Mouse (Mus musculus) neutrophil, adult 65 days (primary cell): ENCODE results near the gene Mrps22. TPM values are rescaled to one million over a fixed set of nuclear protein-coding genes. Genes with fewer than 3 reads are reported as not detected.

ENCODE experiments used
- total RNA-seq: library from RNA; stranded (reverse); gene quantifications from 2 replicates; pipeline ENCODE4 v1.2.4, GENCODE M21; 2023

Mrps22 gene
- total RNA-seq: 8.3 and 9.0 TPM in 2 replicates

GRCm38 (mm10) chr9:98601156-98601836, at the start of gene Mrps22:
Gene Mrps22, minus strand, starts transcription at chr9:98601660.

GRCm38 (mm10) chr9:98563137-98564126, 38.0 kb downstream of the Mrps22 start, which contains the start of gene Copb2:
Gene Copb2, plus strand, starts transcription at chr9:98563721.

Other genes with a start within 250 kb of the Mrps22 start
- gene Rbp1, start 178.7 kb downstream of the Mrps22 start, total RNA-seq: 0.16 TPM in 1 of 2 replicates, not detected in the other
- not detected in 2 replicates for gene Rbp2, start 115.5 kb downstream of the Mrps22 start, total RNA-seq
- gene Copb2, start 37.9 kb downstream of the Mrps22 start, total RNA-seq: 74.8 and 98.1 TPM in 2 replicates
- gene Prr23a1, start 240.8 kb upstream of the Mrps22 start, total RNA-seq: not detected in 2 replicates